In the genomic region with DNA sequence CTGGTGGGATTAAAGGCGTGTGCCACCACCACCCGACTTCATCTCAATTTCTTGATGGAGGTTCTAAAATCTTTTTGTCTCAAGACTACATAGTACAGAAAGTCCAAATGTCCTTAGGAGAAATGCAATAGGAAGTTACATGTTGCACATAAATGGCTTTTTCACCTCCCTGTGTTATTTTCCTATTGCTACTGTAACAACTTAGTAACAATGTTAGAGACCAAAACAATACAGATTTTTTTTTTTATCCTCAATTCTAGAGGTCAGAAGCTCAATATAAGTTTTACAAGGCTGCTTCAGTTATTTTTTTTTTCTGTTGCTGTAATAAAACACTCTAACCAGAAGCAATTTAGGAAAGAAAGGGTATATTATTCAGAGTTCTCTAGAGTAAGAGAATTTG, we compare ENCODE assay signal across 23 mouse cellular contexts.
"Had no signal": no experiment of that assay in that cellular context is flagged by ENCODE, and none has a peak within 500 bp of the region (broad histone marks: within the 10 kb centered on the region; RNA-seq: fewer than 3 reads in every experiment).

No protein-coding gene starts in this region.

- H3K9me3 ChIP-seq: embryonic facial prominence, embryonic 10.5 days; embryonic facial prominence, embryonic 12.5 days; embryonic facial prominence, embryonic 13.5 days; embryonic facial prominence, embryonic 15.5 days; forebrain, embryonic 10.5 days; forebrain, embryonic 12.5 days; forebrain, embryonic 13.5 days; forebrain, embryonic 15.5 days; heart, embryonic 10.5 days had no signal

- H3K9ac ChIP-seq: embryonic facial prominence, embryonic 12.5 days; embryonic facial prominence, embryonic 13.5 days; embryonic facial prominence, embryonic 15.5 days; forebrain, embryonic 12.5 days; forebrain, embryonic 13.5 days; forebrain, embryonic 15.5 days; forebrain, postnatal 0 days had no signal

- H3K4me3 ChIP-seq: embryonic facial prominence, embryonic 10.5 days; embryonic facial prominence, embryonic 12.5 days; embryonic facial prominence, embryonic 13.5 days; embryonic facial prominence, embryonic 15.5 days; erythroblast, embryonic 14.5 days; forebrain, embryonic 10.5 days; forebrain, embryonic 12.5 days; forebrain, embryonic 13.5 days; forebrain, embryonic 15.5 days; gastrocnemius, adult 2 months; heart, embryonic 10.5 days had no signal

- H3K36me3 ChIP-seq: embryonic facial prominence, embryonic 10.5 days; embryonic facial prominence, embryonic 12.5 days; embryonic facial prominence, embryonic 13.5 days; embryonic facial prominence, embryonic 15.5 days; forebrain, embryonic 10.5 days; forebrain, embryonic 12.5 days; forebrain, embryonic 15.5 days; heart, embryonic 10.5 days had no signal

- DNase-seq: cerebellum, adult 9-11 months; cerebellum, postnatal 10 days; cerebellum, postnatal 14 days; cerebellum, postnatal 25 days; cerebellum, postnatal 36 days; embryo, embryonic 11 days; forebrain, postnatal 0 days; gastrocnemius, adult 2 months; gastrocnemius, postnatal 10 days; gastrocnemius, postnatal 14 days; gastrocnemius, postnatal 25 days; gastrocnemius, postnatal 36 days; heart, adult 18-20 months had no signal

- H3K27ac ChIP-seq: embryonic facial prominence, embryonic 10.5 days; embryonic facial prominence, embryonic 12.5 days; embryonic facial prominence, embryonic 13.5 days; embryonic facial prominence, embryonic 15.5 days; forebrain, embryonic 10.5 days; forebrain, embryonic 12.5 days; forebrain, embryonic 13.5 days; forebrain, embryonic 15.5 days; gastrocnemius, adult 2 months; heart, embryonic 10.5 days had no signal

- H3K27me3 ChIP-seq: embryonic facial prominence, embryonic 12.5 days; embryonic facial prominence, embryonic 13.5 days; embryonic facial prominence, embryonic 15.5 days; forebrain, embryonic 12.5 days; forebrain, embryonic 13.5 days; forebrain, embryonic 15.5 days had no signal
